Mouse (Mus musculus) frontal cortex, postnatal 10 days (tissue): Measurements from ENCODE around the gene Ric8a.
"Not testable (repeated sequence)": the region's sequence is repeated elsewhere in the genome, so short reads cannot be mapped to it uniquely, and the experiment has no call there.

Source experiments
- DNase-seq, 2 experiments: peaks; one replicate each; pipeline ENCODE4 v3.0.0; 2022; ENCODE audit warnings: low spot score in 2 of 2, mixed read lengths in 1 of 2

Ric8a gene

DNA sequence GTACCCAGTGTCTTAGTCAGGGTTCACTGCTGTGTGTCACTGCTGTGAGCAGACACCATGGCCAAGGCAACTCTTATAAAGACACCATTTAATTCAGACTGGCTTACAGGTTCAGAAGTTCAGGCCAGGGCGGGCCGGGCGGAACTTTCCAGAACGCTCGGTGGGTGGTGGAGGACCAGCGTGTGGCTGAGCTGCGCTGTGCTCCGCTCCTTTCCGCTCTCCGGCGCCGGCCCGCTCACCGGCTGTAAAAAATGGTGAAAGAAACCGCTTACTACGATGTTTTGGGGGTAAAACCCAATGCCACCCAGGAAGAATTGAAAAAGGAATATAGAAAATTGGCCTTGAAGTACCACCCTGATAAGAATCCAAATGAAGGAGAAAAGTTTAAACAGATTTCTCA is 33.9 kb downstream of the Ric8a start:
- not testable (repeated sequence) for DNase-seq

DNA sequence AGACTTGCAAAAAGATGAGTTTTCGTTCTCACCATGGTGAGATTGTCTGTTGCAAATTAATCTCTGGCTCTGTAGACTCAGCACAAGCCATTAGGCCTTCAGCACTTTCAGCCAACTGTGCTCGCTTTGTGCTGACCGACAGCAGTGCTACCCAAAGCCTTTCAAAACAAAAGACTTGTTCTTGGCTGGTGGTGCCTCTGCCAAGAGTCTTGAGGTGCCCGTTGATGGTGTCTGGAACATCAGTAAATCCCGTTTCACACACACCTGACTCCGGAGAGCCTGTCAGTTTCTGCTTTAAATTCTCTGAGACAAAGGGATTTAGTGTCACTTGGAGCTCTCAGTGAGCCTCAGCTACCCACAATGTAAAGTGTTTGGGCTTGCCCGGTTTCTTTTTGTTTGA is 37.3 kb downstream of the Ric8a start:
- DNase-seq: no peak

DNA sequence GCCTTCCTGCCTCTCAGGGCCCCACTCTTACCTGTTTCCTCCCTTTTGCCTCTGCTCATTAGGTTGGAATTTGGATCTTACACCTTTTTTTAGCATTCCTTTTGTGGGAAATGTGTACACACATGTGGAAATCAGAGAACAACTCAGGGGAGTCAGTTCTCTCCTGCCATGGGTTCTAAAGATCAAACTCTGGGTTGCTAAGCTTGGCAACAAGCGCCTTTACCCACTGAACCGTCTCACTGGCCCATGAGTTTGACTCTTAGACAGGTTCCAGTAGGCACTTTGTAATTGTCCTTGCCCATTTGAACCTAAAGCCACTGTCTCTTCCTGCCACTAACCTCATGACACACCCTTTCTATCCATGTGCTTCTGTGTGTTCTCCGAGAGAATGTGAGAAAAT is 37.9 kb downstream of the Ric8a start:
- no peak for DNase-seq

DNA sequence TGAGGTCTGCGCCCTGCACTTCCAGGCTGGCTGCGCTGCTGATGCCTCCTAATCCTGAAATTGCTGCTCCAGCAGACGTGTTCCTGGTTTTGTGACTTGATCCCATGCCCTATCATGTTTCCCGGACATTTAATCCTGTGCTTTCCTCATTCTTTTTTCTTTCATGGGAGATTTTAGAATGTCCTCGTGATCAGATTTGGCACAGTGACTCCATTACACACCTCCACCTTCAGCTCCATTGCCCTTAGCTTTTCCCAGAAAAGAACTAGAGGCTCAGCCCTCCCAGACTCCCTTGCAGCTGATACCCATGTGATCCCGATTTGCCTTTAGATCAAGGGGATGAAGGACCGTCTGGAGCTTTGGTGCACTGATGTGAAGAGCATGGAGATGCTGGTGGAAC is 41.1 kb downstream of the Ric8a start:
- no peak for DNase-seq

DNA sequence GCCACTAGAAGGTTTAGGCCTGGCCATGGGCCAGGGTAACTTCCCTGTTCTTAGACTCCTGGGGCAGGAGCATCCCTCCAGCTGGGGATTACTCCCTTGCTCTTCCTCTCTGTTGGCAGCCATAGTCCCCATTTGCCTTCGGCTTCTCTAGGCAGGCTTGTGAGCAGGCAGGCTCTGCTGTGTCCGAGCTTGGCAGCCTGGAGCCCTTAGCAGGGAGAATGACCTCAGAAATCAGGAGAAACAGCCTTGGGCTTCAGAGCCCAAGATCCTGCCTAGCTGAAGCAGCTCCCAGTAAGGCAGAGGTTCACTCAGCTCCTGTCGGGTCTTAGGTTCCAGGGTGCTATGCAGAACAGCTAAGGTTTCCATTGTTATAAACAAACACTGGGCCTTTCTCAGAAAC is 42.4 kb downstream of the Ric8a start:
- DNase-seq: no peak

DNA sequence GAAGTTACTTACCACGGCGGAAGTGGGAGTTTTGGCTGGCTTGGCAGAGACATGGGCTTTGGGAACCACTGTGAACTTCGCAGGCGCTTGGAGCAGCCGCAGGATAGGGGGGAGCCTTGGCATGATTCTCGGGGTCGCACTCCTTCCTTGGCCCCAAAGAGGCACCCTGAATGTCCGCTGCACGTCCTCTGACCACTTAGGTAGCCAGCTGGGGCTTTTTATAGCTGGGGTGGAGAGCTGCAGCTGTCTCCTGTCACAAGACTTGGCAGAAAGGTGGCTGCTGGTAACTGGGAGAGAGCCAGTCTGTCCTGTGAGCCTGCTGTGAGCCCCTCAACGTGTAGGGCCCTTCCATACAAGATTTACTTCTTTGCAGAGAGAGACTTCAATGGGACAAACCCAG is 43.5 kb downstream of the Ric8a start, which contains the start of gene Cox8b:
TSS of gene Cox8b (minus strand) at position 227 of the 400 bp plus-strand sequence.
- no peak for DNase-seq

DNA sequence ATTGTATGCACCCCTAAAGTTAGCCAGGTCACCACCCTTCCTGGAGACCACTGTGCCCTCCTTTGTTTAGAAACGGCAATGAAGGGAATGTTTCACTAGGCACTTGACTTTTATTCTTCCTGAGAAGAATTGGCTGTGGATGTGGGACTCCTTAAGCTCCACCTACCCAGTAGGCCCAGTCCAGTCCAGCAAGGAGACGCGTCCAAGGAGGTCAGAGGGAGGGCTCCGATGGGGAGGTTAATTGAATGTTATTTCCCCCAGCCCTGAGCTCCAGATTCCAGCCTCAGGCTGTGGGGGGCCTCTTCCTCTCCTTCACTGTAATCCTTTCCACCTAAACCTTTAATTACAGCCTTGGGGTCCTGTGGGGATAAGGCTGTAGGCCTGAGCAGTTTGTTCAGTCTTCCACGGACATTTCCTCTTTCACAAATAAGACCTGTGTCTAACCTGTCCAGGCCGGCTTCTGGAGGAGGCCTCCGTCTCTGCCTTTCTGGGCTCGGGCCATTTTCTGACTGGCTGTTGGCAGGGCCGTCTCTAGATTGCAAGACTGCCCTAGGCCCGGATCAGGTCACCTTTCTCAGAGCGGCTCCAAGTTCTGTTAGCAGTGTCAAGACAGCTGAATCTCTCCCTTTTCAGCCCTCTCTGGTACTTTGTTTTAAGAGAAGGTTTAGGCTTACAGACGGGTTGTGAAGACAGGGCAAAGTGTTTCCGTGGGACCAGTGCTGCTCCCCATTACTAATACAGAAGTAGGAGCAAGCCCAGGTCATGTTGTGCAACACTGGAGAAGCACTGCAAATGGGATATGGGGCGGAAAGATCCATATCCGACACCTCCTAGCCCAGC is 45.5 kb downstream of the Ric8a start:
- DNase-seq: no peak

DNA sequence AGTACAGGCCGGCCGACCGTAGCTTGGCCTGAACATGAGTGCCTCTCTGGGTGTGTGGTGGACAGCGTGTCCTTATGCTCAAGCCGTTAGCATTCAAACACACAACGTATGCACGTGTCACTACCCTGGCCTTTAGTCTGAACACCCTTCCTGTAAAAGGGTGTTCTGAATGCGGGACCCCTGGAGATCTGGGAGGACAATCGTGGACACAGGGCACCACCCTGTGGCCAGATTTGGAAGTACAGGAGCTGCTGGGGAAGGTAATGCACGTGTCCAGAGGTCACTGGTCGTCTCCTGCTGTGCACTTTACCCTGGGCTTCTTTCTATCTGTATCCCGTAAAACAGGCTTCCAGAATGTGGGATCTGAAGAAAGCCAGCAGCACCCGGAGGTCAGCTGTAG is 46.5 kb downstream of the Ric8a start:
- DNase-seq: peak in 1 of 2 experiments; percentile 72

DNA sequence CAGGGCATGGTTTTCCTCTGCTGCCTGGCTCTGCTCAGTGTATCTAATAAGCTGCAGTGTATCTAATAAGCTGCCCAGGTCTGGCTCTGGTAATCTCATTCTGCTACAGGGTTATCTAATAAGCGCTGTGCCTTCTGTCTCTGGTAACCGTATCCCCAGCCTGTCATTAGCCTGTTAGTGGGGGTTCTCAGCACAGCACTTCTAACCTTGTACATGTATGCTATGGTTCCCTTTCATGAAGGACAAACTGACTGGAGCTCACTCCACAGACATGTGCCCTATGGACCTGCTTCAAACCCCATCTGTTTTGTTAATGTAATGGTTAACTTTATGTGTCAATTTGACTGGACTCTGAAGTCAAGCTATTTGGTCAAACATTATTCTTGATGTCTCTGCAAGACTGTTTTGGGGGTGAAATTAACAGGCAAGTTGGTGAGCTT is 48.9 kb downstream of the Ric8a start:
- no peak for DNase-seq

DNA sequence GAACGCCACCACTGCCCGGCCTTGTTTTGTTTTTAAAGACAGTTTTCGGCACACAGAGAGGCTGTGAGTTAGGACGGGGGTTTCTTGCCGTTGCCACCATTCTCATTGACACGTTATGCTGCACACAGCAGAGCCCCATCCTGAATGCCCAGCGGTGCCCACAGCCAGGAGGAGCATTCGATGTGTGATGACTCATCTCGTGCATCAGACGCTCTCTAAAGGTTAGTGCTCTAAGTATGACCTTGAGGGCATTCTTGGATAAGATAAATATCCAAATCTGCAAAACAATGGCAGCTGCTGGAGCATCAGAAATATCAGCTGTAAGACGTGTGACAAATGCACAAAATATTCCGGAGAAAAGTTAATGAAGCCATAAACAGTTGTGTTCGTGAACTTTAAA is 50.4 kb downstream of the Ric8a start:
- no peak for DNase-seq

DNA sequence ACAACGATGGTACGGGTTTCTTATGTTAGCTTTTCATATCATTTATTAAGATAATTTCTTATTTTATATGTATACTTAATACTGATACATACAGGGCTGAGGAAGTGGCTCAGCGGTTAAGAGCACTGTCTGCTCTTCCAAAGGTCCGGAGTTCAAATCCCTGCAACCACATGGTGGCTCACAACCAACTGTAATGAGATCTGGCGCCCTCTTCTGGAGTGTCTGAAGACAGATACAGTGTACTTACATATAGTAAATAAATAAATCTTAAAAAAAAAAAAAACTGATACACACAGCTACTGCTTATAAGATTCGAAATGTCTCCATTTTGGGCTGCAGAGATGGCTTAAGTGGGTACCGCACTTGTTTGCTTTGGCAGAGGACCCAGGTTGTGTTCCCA is 50.9 kb downstream of the Ric8a start:
- DNase-seq: no peak

DNA sequence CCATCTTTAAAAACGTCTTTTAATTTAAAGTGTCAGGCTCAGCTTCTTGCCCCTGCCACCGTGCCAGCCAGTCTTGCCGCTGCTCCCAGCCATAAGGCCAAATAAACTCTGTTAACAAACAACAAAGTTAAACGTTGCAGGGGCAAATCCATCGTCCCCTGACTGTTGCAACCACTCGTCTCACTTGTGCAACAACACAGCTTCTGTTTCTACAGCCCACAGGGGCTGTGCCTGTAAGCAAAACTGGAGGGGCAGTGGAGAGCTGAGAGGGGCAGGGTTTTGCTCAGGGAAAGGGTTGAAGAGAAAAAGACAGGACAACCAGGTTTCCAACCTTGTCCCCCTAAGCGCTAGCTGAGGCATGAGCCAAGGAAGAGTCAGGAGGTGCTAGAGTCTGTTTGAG is 51.4 kb downstream of the Ric8a start:
- DNase-seq: no peak

DNA sequence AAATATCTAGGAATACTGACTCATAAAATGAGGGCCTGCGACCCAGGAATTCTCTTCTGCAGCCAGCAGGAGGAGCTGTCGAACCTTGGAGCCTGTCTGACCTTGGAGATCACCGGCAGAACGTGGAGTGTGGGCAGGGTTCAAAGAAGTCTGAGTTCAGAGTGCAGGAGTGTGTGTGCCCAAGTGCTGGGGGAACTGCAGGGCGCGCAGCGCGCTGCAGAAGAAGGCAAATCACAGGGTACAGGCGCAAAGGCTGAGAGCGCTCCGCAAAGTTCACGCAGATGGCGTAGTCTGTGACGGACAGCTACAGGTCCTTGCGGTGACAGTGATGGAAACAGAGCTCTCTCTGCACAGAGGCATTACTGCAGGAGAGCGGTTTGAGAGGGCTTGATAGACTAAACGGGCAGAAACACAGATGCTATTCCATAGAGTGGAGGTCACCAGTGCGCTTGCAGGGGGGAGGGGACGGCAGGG is 51.9 kb downstream of the Ric8a start:
- peak in 1 of 2 experiments; percentile 53 for DNase-seq

DNA sequence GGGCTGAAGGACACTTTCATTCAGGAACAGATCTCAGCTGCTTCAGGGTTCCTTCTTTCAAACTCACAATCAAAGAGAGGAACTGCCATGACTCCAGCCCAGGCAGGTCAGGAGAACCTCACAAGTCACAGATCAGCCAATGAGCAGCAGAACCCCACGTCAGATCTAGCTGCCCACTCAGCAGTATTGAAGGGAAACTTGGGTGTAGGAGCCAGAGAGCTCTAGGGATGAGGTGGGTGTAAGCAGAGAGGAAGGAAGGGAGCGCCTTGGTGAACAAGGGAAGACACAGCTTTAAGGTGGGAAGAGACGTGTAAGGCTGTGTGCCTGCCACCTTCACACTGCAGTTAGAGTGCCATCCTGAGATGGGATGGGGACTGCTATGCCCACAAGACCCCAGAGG is 55.5 kb downstream of the Ric8a start:
- no peak for DNase-seq

DNA sequence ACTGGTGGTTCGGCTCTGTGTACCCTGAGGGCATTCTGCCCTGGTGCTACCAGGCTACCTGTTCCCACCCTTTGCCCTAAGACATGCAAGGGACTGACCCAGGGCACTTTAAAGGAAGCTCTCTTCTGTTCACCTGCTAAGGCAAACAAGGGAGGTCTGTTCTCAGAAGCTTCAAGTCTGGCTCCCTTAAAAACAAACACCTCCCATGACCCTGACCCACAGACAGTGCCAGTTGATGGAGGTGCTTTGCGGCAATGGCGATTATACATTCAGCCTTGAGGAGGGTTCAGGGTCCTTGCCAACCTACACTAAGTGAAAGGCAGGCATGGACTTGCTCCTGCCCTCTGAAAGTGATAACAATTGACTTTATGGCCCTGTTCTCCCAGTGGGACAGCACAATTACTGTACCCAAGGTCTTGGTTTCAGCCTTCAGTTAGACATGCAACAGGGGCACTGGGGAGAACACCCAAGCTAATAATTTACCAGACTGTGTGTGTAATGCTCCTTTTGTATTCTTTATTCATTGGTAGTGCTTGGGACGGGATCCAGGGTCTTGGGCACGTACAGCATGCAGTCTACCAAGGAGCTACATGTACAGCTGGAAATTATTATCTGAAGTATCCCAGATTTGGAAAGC is 56.2 kb downstream of the Ric8a start:
- no peak for DNase-seq
